In genomic region chr6:99691666-99692205, GRCm38 (mm10) we compare ENCODE assay signal across 9 mouse cellular contexts. TPM values are rescaled to one million over a fixed set of nuclear protein-coding genes. Genes with fewer than 3 reads are reported as not detected.
DNase-seq lines count a peak whose midpoint lies in the region; ATAC-seq and TF ChIP-seq lines count a peak whose summit lies in the region.
"Had no signal": no experiment of that assay in that cellular context is flagged by ENCODE, and none has a peak within 500 bp of the region (broad histone marks: within the 10 kb centered on the region; RNA-seq: fewer than 3 reads in every experiment).

No protein-coding gene starts in this region.

- H3K27me3 ChIP-seq in heart, embryonic 11.5 days (ENCODE audit: control insufficient read depth, insufficient read depth, low read length): peaks cover 67% of the 10 kb centered on the region
- peaks cover 80% of the 10 kb centered on the region for H3K27me3 ChIP-seq in hindbrain, embryonic 10.5 days (ENCODE audit: insufficient read depth, poor library complexity, severe bottlenecking)
- H3K27me3 ChIP-seq in liver, postnatal 0 days (ENCODE audit: insufficient read depth, low read length): peaks cover 62% of the 10 kb centered on the region

- intact Hi-C loops in heart, postnatal 36 days (cut with DNase I): no loop called here
- intact Hi-C loops in left cerebral cortex, postnatal 4 days (cut with DNase I): no loop called here

- TF ChIP-seq POLR2A in bone marrow, adult 2 months (IDR thresholded peaks at IDR 0.05; ENCODE audit: borderline replicate concordance, control insufficient read depth, low read depth, low read length): no peak

- peak overlapping the region; percentile 72 for H3K9ac ChIP-seq in heart, embryonic 11.5 days (ENCODE audit: low read depth, low read length)
- no peak overlapping the region for H3K9ac ChIP-seq in liver, postnatal 0 days (replicated peaks)

- no peaks in the 10 kb centered on the region for H3K9me3 ChIP-seq in heart, embryonic 11.5 days (replicated peaks; ENCODE audit: control insufficient read depth, low read length)
- H3K9me3 ChIP-seq in hindbrain, embryonic 10.5 days: no peaks in the 10 kb centered on the region
- H3K9me3 ChIP-seq in liver, postnatal 0 days (ENCODE audit: low read length): no peaks in the 10 kb centered on the region

- H3K4me2 ChIP-seq in heart, embryonic 11.5 days: peak overlapping the region; percentile 85
- peak overlapping the region; percentile 75 for H3K4me2 ChIP-seq in liver, postnatal 0 days (ENCODE audit: low read depth, low read length)

- TF ChIP-seq CTCF in bone marrow, adult 2 months (IDR thresholded peaks at IDR 0.05; ENCODE audit: control insufficient read depth, insufficient read depth, low read length): no peak
- no peak for TF ChIP-seq CTCF in liver, postnatal 0 days (IDR thresholded peaks at IDR 0.05; ENCODE audit: low read depth)

- H3K4me1 ChIP-seq in heart, embryonic 11.5 days (ENCODE audit: control insufficient read depth, insufficient read depth, low read length): peaks cover 4% of the 10 kb centered on the region; the same call in 1 of the 2 replicates
- no peaks in the 10 kb centered on the region for H3K4me1 ChIP-seq in bone marrow, adult 2 months (ENCODE audit: control insufficient read depth, insufficient read depth, low read length)
- H3K4me1 ChIP-seq in hindbrain, embryonic 10.5 days (replicated peaks): peaks cover 23% of the 10 kb centered on the region
- H3K4me1 ChIP-seq in liver, postnatal 0 days (ENCODE audit: insufficient read depth): peaks cover 5% of the 10 kb centered on the region; the same call in 1 of the 2 replicates

- H3K4me3 ChIP-seq in heart, embryonic 11.5 days (ENCODE audit: low read depth, low read length): peak overlapping the region; percentile 77
- peak overlapping the region; percentile 31 for H3K4me3 ChIP-seq in bone marrow, adult 2 months (replicated peaks; ENCODE audit: control insufficient read depth, low read depth, low read length)
- peak overlapping the region; percentile 77 for H3K4me3 ChIP-seq in hindbrain, embryonic 10.5 days
- peak overlapping the region; percentile 54; the same call in 1 of the 2 replicates for H3K4me3 ChIP-seq in liver, postnatal 0 days (ENCODE audit: low read depth, low read length)

- ATAC-seq in heart, embryonic 11.5 days (replicated peaks; ENCODE audit: insufficient number of reproducible peaks, low FRiP score, low TSS enrichment): no peak
- ATAC-seq in liver, postnatal 0 days: no peak

- H3K36me3 ChIP-seq in heart, embryonic 11.5 days (ENCODE audit: control insufficient read depth, insufficient read depth, low read length): no peaks in the 10 kb centered on the region
- no peaks in the 10 kb centered on the region for H3K36me3 ChIP-seq in hindbrain, embryonic 10.5 days
- no peaks in the 10 kb centered on the region for H3K36me3 ChIP-seq in liver, postnatal 0 days (replicated peaks; ENCODE audit: insufficient read depth, low read length)

- no peak overlapping the region for H3K27ac ChIP-seq in heart, embryonic 11.5 days (ENCODE audit: low read depth, low read length)
- no peak overlapping the region; the same call in 1 of the 2 replicates for H3K27ac ChIP-seq in bone marrow, adult 2 months (ENCODE audit: control insufficient read depth, insufficient read depth, low read depth, low read length, poor library complexity)
- peak overlapping the region; percentile 89 for H3K27ac ChIP-seq in hindbrain, embryonic 10.5 days
- H3K27ac ChIP-seq in liver, postnatal 0 days (ENCODE audit: low read depth): no peak overlapping the region

- TF ChIP-seq EP300 in liver, postnatal 0 days (IDR thresholded peaks at IDR 0.05; ENCODE audit: low read depth): no peak

- no peak for DNase-seq in heart, postnatal 36 days
- DNase-seq in hindbrain, embryonic 10.5 days (ENCODE audit: low spot score): peak; percentile 16
- DNase-seq in liver, postnatal 0 days: no peak
- no peak for DNase-seq in thymus, postnatal 0 days (ENCODE audit: low spot score)
- DNase-seq in left cerebral cortex, postnatal 4 days: no peak
- no peak for DNase-seq in left cerebral cortex, adult 8-10 months (ENCODE audit: low spot score in 2 of 2)

- WGBS in heart, embryonic 11.5 days (ENCODE audit: insufficient replicate concordance): 5% methylated on average over 25 of the region's 25 CpGs
- WGBS in bone marrow, adult 2 months: 15% methylated on average over 25 of the region's 25 CpGs
- 6% methylated on average over 25 of the region's 25 CpGs for WGBS in hindbrain, embryonic 10.5 days
- 7% methylated on average over 25 of the region's 25 CpGs for WGBS in liver, postnatal 0 days (ENCODE audit: insufficient replicate concordance)

RNA-seq across cellular contexts. Expression of gene Gpr27, which starts 0.7 kb away (rescaled TPM):
- polyA plus RNA-seq in heart, embryonic 11.5 days (2014; fragmentation: Nextera tagmentation; extraction: Ambion mirVana): 1.2 and 1.4 TPM in 2 replicates
- 1 to 10 TPM; 3.9 to 6.6 TPM for total RNA-seq in heart, postnatal 36 days (2021)
- 1.3 and 1.7 TPM in 2 replicates for polyA plus RNA-seq in bone marrow, adult 2 months (2011; ENCODE audit: insufficient read depth, insufficient read length, low replicate concordance, missing spikeins)
- polyA plus RNA-seq in hindbrain, embryonic 10.5 days (2016; fragmentation: Nextera tagmentation; extraction: Ambion mirVana): 0.98 and 2.1 TPM in 2 replicates
- polyA plus RNA-seq in liver, postnatal 0 days (2015; fragmentation: Nextera tagmentation; extraction: Ambion mirVana): 0.17 and 0.18 TPM in 2 replicates
- 1.7 and 2.3 TPM in 2 replicates for polyA plus RNA-seq in thymus, postnatal 0 days (2015; fragmentation: Nextera tagmentation; extraction: Ambion mirVana)
- total RNA-seq in left cerebral cortex, postnatal 4 days (2021): 100 to 1,000 TPM; 101 to 104 TPM
- total RNA-seq in left cerebral cortex, adult 8-10 months (2022): 10 to 100 TPM; 37.6 to 42.5 (median 40.0) TPM
- total RNA-seq: MEL had no signal

RNA-seq across cellular contexts. Expression of gene Gm20696, which starts 25.1 kb away (rescaled TPM):
- 2.1 and 4.0 TPM in 2 replicates for polyA plus RNA-seq in heart, embryonic 11.5 days (2014; fragmentation: Nextera tagmentation; extraction: Ambion mirVana)
- total RNA-seq in heart, postnatal 36 days (2021): 1 to 10 TPM; 2.4 to 2.5 TPM
- polyA plus RNA-seq in bone marrow, adult 2 months (2011; ENCODE audit: insufficient read depth, insufficient read length, low replicate concordance, missing spikeins): 3.5 and 5.7 TPM in 2 replicates
- 3.0 and 3.2 TPM in 2 replicates for polyA plus RNA-seq in hindbrain, embryonic 10.5 days (2016; fragmentation: Nextera tagmentation; extraction: Ambion mirVana)
- 0.86 and 1.2 TPM in 2 replicates for polyA plus RNA-seq in liver, postnatal 0 days (2015; fragmentation: Nextera tagmentation; extraction: Ambion mirVana)
- polyA plus RNA-seq in thymus, postnatal 0 days (2015; fragmentation: Nextera tagmentation; extraction: Ambion mirVana): 2.4 and 6.4 TPM in 2 replicates
- total RNA-seq in left cerebral cortex, postnatal 4 days (2021): 10 to 100 TPM; 11.2 to 15.9 TPM
- 1 to 10 TPM; 7.2 to 9.9 (median 9.3) TPM for total RNA-seq in left cerebral cortex, adult 8-10 months (2022)

RNA-seq across cellular contexts. Expression of gene Eif4e3, which starts 25.2 kb away (rescaled TPM):
- 5.8 and 6.1 TPM in 2 replicates for polyA plus RNA-seq in heart, embryonic 11.5 days (2014; fragmentation: Nextera tagmentation; extraction: Ambion mirVana)
- 10 to 100 TPM; 41.2 to 43.2 TPM for total RNA-seq in heart, postnatal 36 days (2021)
- polyA plus RNA-seq in bone marrow, adult 2 months (2011; ENCODE audit: insufficient read depth, insufficient read length, low replicate concordance, missing spikeins): 4.5 and 7.2 TPM in 2 replicates
- 12.0 and 15.7 TPM in 2 replicates for polyA plus RNA-seq in hindbrain, embryonic 10.5 days (2016; fragmentation: Nextera tagmentation; extraction: Ambion mirVana)
- 3.8 and 4.3 TPM in 2 replicates for polyA plus RNA-seq in liver, postnatal 0 days (2015; fragmentation: Nextera tagmentation; extraction: Ambion mirVana)
- 36.4 and 43.2 TPM in 2 replicates for polyA plus RNA-seq in thymus, postnatal 0 days (2015; fragmentation: Nextera tagmentation; extraction: Ambion mirVana)
- total RNA-seq in left cerebral cortex, postnatal 4 days (2021): 10 to 100 TPM; 13.9 to 16.0 TPM
- total RNA-seq in left cerebral cortex, adult 8-10 months (2022): 10 to 100 TPM; 19.5 to 21.7 (median 21.2) TPM
- total RNA-seq: MEL had no signal

RNA-seq across cellular contexts. Expression of gene Prok2, which starts 34.5 kb away (rescaled TPM):
- not detected in 2 replicates for polyA plus RNA-seq in heart, embryonic 11.5 days (2014; fragmentation: Nextera tagmentation; extraction: Ambion mirVana)
- not detected for total RNA-seq in heart, postnatal 36 days (2021)
- polyA plus RNA-seq in bone marrow, adult 2 months (2011; ENCODE audit: insufficient read depth, insufficient read length, low replicate concordance, missing spikeins): 2.2 TPM in 1 of 2 replicates, not detected in the other
- not detected in 2 replicates for polyA plus RNA-seq in hindbrain, embryonic 10.5 days (2016; fragmentation: Nextera tagmentation; extraction: Ambion mirVana)
- 0.40 and 0.52 TPM in 2 replicates for polyA plus RNA-seq in liver, postnatal 0 days (2015; fragmentation: Nextera tagmentation; extraction: Ambion mirVana)
- polyA plus RNA-seq in thymus, postnatal 0 days (2015; fragmentation: Nextera tagmentation; extraction: Ambion mirVana): 0.18 and 0.28 TPM in 2 replicates
- total RNA-seq in left cerebral cortex, postnatal 4 days (2021): 1 to 10 TPM in 1 of 2 experiments, under 1 TPM in 1; 0.78 to 2.7 TPM
- 1 to 10 TPM in 2 of 4 experiments, under 1 TPM in 2; 0.33 to 2.9 (median 0.78) TPM for total RNA-seq in left cerebral cortex, adult 8-10 months (2022)
- total RNA-seq: MEL had no signal
